Mouse (Mus musculus): Measurements from ENCODE around the gene Safb.

Gene Safb

GRCm38 (mm10) chr17:56584257-56585130, at the start of gene Safb, which contains the start of gene Safb2:
Gene Safb (plus strand): TSS chr17:56584825.
Gene Safb2 (minus strand): TSS chr17:56584585.
- DNase-seq (ENCODE audit: extremely low read depth, low read depth, low spot score) = peak; percentile 59

DNA sequence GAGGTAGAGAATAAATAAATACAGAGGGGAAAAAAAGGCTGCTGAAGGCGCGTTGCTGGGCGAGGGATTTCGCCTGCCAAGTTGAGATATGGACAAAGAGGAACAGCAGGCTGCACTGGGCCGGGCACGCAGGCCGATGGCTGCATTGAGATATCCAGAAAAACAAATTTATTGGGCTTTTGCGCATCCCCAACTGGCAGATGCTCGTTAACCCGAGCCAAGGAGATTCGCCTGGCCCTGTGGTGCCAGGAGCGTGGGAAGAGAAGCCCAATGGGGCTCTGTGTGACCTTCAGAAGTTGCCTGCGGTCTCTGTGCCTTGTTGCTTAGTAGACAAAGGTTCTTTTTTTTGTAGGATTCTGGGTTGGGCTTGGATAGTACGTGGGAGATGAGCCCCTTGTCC, 48.4 kb upstream of the Safb start:
- no peak for DNase-seq (ENCODE audit: extremely low read depth, low read depth, low spot score)

GRCm38 (mm10) chr17:56536874-56537273, 47.8 kb upstream of the Safb start:
- no peak for DNase-seq (ENCODE audit: extremely low read depth, low read depth, low spot score)

DNA sequence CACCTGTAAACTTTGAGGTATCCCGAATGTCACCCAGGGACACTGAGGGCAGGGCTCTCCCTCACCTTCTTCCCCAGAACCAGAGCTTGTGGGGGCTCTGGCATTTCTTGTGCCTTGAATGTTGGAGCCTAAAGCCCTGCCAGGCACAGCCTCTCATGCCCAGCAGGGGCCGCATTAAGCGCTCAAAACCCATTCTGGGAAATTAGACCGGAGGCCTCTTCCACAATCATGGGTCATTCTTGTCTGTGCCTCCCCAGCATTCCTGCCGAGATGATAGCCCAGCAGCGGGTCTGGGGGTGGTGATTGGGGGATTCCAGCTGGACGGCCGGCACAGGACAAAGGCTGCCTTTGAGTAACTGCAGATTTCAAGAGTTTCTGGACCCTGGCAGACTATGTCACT, 46.7 kb upstream of the Safb start:
- no peak for DNase-seq (ENCODE audit: extremely low read depth, low read depth, low spot score)

GRCm38 (mm10) chr17:56540562-56540975, 44.1 kb upstream of the Safb start:
- no peak for DNase-seq (ENCODE audit: extremely low read depth, low read depth, low spot score)

GRCm38 (mm10) chr17:56542736-56543135, 41.9 kb upstream of the Safb start:
- no peak for DNase-seq (ENCODE audit: extremely low read depth, low read depth, low spot score)

GRCm38 (mm10) chr17:56543684-56544224, 40.9 kb upstream of the Safb start:
- DNase-seq (ENCODE audit: extremely low read depth, low read depth, low spot score) = no peak

DNA sequence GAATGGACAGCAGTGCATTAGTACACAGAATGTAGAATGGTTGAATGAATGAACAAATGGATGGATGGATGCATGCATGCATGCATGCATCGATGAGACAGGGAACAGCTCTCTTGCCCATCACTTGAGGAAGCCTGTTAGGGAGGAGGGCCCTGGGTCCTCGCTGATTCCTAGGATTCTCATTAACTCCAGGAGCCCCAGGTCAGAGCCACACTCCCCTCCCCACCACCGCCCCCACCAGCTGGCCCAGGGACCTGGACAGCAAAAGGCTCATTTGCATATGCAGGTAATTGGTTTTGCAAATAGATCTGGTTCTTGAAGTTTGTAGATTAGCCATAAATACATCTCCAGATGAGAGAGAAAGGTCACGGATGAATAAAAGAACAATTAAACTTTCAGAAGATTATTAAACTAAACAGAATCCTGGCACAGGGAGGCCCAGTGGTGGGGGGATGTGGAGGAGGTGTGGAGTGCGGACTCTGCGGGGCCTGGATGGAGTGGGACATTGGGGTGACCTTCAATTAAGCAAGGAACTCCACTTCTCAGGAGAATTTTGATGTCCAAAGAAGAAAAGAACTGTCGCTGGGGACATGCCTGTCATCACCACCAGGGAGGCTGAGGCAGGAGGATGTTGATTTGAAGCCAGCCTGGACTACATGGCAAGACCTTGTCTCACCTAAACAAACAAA, 39.8 kb upstream of the Safb start:
- no peak for DNase-seq (ENCODE audit: extremely low read depth, low read depth, low spot score)

- DNase-seq (ENCODE audit: extremely low read depth, low read depth, low spot score) = no peak
These were observed 38.7 kb upstream of the Safb start for GRCm38 (mm10) chr17:56545945-56546344.

GRCm38 (mm10) chr17:56546576-56546975, 38.0 kb upstream of the Safb start:
- no peak for DNase-seq (ENCODE audit: extremely low read depth, low read depth, low spot score)

DNA sequence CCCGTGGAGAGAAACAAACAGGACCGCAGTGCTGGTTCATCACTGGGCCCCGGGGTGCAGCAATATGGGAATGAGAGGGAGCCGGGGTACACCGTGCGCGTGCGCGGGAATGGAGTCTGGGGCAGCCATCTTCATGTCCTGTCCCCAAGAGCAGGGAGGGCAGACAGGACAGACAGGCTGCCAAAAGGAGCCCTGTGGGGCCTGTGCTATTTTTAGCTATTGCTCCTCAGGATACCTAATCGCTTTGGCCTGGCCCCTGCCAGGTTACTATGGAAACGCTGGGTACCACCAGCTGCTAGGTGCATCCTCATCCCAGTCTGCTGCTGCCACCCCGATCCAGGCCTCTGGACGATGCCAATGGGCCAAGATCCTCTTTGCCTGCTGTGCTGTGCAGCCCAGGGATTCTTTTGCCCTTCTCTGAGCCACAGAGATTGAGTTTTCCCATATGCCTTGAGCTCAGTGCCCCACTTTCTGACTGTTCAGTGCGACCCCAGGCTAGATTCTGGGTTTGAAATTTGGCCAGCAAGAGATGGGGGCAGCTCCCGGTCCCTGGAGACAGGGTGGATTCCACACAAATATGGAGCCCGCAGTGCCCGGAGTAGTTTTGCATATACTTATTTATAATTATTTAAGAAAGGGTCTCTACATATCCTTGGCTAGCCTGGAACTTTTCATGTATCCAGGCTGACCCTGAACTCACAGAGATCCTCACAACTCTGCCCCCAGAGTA, 37.3 kb upstream of the Safb start:
- DNase-seq (ENCODE audit: extremely low read depth, low read depth, low spot score) = no peak

DNA sequence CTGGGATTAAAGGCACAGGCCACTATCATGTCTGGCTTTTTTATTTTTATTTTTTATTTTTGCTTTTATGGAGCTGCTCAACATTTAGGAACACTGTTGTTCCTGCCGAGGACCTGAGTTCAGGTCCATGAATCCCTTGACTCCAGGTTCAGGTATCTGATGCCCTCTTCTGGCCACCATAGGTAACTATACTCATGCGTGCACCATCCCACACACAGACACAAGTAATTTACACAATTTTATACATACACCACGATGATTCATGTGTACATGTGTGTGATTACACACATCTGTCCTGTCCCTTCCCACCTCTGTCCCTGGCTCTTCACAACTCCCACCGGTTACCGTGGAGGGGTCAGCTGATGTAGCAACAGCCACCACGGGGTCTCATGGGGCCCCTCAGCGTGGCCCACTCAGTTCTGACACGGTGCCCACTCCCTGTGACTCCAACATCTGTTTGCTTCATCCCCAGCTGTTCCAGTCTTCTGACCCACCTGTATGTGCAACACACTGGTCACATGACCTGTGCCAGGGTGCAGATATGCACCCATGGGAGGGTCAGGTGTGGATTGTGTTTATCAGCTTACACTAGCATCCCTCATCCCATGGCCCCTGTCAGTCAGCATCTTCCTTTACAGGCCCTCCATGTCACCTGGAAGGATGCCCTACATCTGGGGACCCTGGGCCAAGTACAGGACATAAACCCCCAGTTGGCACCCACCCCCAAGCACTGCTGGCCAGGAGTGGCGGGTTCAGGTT, 36.6 kb upstream of the Safb start:
- DNase-seq (ENCODE audit: extremely low read depth, low read depth, low spot score) = no peak

GRCm38 (mm10) chr17:56548605-56549105, 36.0 kb upstream of the Safb start:
- no peak for DNase-seq (ENCODE audit: extremely low read depth, low read depth, low spot score)

- DNase-seq (ENCODE audit: extremely low read depth, low read depth, low spot score) = peak; percentile 72
These were observed 33.7 kb upstream of the Safb start for GRCm38 (mm10) chr17:56550784-56551475.

- peak; percentile 80 for DNase-seq (ENCODE audit: extremely low read depth, low read depth, low spot score)
These were observed 32.6 kb upstream of the Safb start for GRCm38 (mm10) chr17:56551841-56552581.

GRCm38 (mm10) chr17:56552781-56553363, 31.8 kb upstream of the Safb start:
- DNase-seq (ENCODE audit: extremely low read depth, low read depth, low spot score) = no peak

DNA sequence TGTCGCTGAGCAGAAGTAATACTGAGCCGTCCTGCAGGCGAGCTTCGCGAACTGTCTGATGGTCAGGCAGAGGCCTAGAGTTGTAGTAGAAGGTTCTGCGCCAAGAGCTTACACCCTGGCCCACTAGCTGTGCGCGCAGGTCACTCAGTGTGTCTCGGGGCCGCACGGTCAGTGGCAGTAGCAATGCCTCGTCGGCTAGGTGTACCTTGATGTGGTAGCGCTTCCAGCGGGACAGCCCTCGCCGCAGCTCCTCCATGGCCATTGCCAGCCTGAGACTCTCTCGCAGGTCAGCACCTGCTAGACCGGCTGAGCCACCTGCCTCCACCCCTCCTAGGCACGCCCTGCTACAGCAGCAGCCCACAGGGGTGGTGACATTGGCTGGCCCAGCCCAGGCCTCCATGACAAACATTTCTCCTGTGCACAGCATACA, 30.5 kb upstream of the Safb start, which contains the start of gene Gm20219:
TSS of gene Gm20219 (minus strand) at position 266 of the 430 bp plus-strand sequence.
- peak; percentile 77 for DNase-seq (ENCODE audit: extremely low read depth, low read depth, low spot score)

DNA sequence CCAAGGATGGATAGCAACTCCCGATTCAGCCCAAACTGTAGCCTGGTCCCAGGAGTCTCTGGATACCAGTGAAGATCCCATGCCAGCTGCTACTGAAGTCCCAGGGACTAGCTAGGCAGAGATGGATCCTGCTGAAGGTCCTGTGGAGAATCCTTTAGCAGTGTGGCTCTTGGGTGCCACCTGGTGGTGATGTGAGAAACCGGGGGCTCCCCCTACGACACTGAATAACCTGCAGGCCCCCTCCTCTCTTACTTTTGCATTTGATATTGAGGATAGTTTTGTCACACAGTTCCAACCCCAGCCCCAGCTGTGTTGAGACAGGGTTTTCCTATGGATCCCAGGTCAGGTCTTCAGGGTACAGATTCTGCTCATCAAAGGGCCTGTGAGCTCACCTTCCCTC, 26.2 kb upstream of the Safb start:
- no peak for DNase-seq (ENCODE audit: extremely low read depth, low read depth, low spot score)
